9 mouse cellular contexts compared by ENCODE assay signal in the genomic region with DNA sequence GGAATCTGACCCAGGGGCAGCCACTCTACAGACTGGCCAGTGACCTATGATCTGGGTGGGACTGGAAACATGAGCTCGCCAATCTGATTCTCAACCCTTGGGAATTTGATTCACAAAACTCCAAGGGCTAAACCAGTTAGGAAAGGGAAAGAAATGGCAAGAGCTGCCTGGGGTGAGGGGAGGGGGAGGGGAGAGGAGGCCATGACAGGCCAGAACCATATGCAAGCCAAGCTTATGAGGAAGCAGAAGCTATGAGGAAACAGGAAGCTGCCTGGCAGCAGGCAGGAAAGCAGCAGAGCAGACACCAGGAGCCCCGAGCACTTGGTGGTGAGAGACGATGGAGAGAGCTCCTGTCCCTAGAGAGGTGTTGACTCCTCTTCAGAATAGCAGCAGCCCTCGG.
DNase-seq lines count a peak whose midpoint lies in the region; ATAC-seq and TF ChIP-seq lines count a peak whose summit lies in the region.
"Had no signal": no experiment of that assay in that cellular context is flagged by ENCODE, and none has a peak within 500 bp of the region (broad histone marks: within the 10 kb centered on the region; RNA-seq: fewer than 3 reads in every experiment).

No protein-coding gene starts in this region.

- WGBS in hindbrain, postnatal 0 days = 53% methylated on average over 4 of the region's 4 CpGs

- no peaks in the 10 kb centered on the region for H3K9me3 ChIP-seq in hindbrain, postnatal 0 days (ENCODE audit: low read length)

- H3K9ac ChIP-seq in hindbrain, postnatal 0 days (replicated peaks; ENCODE audit: low read length) = no peak overlapping the region

- no peak overlapping the region for H3K4me3 ChIP-seq in hindbrain, postnatal 0 days (ENCODE audit: low read length)

- H3K27me3 ChIP-seq in hindbrain, postnatal 0 days (ENCODE audit: insufficient read depth, low read length) = no peaks in the 10 kb centered on the region

- no peak overlapping the region for H3K27ac ChIP-seq in hindbrain, postnatal 0 days

- TF ChIP-seq CTCF in hindbrain, postnatal 0 days (IDR thresholded peaks at IDR 0.05; ENCODE audit: low read depth) = no peak

- no peaks in the 10 kb centered on the region for H3K36me3 ChIP-seq in hindbrain, postnatal 0 days (ENCODE audit: insufficient read depth, low read length)

- ATAC-seq in common myeloid progenitor, adult 5-6 weeks (replicated peaks; ENCODE audit: low read depth, poor library complexity, severe bottlenecking) = peak; percentile 74
- peak; percentile 91 for ATAC-seq in monocyte, adult 5-6 weeks (replicated peaks; ENCODE audit: insufficient number of reproducible peaks, low FRiP score, low TSS enrichment, poor library complexity, severe bottlenecking)
- no peak for ATAC-seq in hindbrain, postnatal 0 days
- ATAC-seq: midbrain, embryonic 16.5 days had no signal

- peak; percentile 43 for DNase-seq in kidney, adult 9 months
- DNase-seq in kidney, adult 18-20 months = no peak
- peak; percentile 35 to 47 for DNase-seq in kidney, postnatal 36 days
- no peak for DNase-seq in frontal cortex, postnatal 10 days (ENCODE audit: low spot score in 2 of 2)
- DNase-seq in hindbrain, postnatal 0 days (ENCODE audit: low spot score) = no peak
- DNase-seq in adrenal gland, adult 8-10 months = no peak

- H3K4me2 ChIP-seq in hindbrain, postnatal 0 days (ENCODE audit: low read depth, low read length) = no peak overlapping the region

- H3K4me1 ChIP-seq in hindbrain, postnatal 0 days (ENCODE audit: insufficient read depth, low read length) = no peaks in the 10 kb centered on the region

Comparison
In these comparisons a context has a peak if more than half of its experiments do, and no peak if none do; other contexts are left out.
1. DNase-seq: peak in kidney, adult 9 months (single experiment) and kidney, postnatal 36 days (2 of 2); none in kidney, adult 18-20 months (single experiment), frontal cortex, postnatal 10 days (0 of 2), hindbrain, postnatal 0 days (single experiment) and adrenal gland, adult 8-10 months (single experiment).